Mouse (Mus musculus): Measurements from ENCODE around the gene Pde5a. TPM values are rescaled to one million over a fixed set of nuclear protein-coding genes. Genes with fewer than 3 reads are reported as not detected.
A peak's percentile ranks its signal among the peaks of the same experiment; 100 is the strongest.

Pde5a gene
- polyA plus RNA-seq, 1 experiment from 2014 or later = 3.1 TPM

DNA sequence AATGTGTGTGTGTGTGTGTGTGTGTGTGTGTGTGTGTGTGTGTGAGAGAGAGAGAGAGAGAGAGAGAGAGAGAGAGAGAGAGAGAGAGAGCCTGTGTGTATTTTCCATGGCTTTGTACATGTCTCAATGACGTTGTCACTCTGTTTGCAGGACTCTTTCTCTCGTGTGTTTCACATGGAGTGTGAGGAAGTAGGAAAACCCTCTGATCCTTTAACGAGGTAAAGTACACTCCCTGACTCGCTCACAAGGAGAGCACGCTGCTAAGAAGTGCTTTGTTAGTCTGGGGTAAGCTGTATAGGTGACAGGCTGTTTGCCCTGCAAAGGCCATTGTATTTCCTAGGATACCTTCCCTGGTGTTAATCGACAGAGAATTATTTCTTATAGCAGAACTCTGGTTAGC, 52.7 kb downstream of the Pde5a start:
- no peaks in the 10 kb centered on the region for H3K4me1 ChIP-seq

DNA sequence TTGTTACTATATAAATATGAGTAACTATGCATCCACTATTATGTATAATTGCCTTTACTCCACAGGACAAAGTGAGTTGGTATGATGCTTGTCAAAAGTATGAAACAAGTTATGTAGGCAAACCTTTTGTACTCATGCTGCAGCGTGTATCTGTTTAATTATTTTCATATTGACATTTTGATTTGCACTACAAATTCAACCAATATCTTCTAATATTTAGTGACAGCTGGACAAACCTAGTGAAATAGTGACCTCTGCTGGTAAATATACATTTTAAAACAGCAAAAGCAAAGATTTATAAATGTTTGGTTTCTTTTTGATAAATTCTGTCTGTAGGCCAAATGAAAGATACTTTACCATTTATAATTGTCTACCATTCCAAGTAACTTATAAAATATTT, 55.5 kb downstream of the Pde5a start:
- Histone ChIP-seq H3K9me3 (no peaks in the 10 kb centered on the region), H3K27me3 (no peaks in the 10 kb centered on the region), H3K27ac (no peak overlapping the region), H3K4me1 (no peaks in the 10 kb centered on the region), H3K4me3 (no peak overlapping the region), H3K36me3 (0 out of 2 replicates have a peak, but pooled peaks cover 3% of the 10 kb centered on the region), H3K9ac (no peak overlapping the region), H3K4me2 (no peak overlapping the region)
- 33% methylated on average over 1 of the region's 1 CpGs for WGBS
- ATAC-seq (ENCODE audit: insufficient number of reproducible peaks, low FRiP score, low TSS enrichment, low read depth) = no peak

More for the DNA sequence above, 52.7 kb downstream of the Pde5a start:
- ATAC-seq (ENCODE audit: insufficient number of reproducible peaks, low FRiP score, low TSS enrichment, low read depth) = no peak
- 55% methylated on average over 6 of the region's 6 CpGs for WGBS
- Histone ChIP-seq H3K9ac (no peak overlapping the region), H3K27ac (no peak overlapping the region), H3K9me3 (no peaks in the 10 kb centered on the region), H3K36me3 (no peaks in the 10 kb centered on the region), H3K4me2 (no peak overlapping the region), H3K27me3 (no peaks in the 10 kb centered on the region), H3K4me3 (no peak overlapping the region)

DNA sequence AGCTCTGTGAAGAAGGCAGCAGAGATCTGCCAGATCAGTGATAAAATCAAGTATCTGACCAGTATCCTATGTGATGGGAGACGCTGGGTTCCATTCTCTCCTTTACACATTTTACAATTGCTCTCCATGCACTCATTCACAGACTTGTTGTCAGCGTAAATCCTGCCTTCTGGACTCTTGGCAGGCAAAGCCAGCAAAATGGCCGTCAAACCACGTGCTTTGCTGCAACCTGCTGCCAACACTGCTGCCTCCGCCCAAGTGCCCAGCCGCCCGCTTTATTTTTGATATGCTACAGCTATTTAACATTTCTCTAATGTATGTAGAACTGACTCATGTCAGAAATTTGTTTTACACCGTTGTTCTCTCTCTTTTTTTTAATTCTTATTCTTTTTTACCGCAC, 59.6 kb downstream of the Pde5a start:
- H3K27me3 ChIP-seq = no peaks in the 10 kb centered on the region
- no peak overlapping the region for H3K9ac ChIP-seq
- no peak overlapping the region for H3K4me3 ChIP-seq
- H3K4me2 ChIP-seq = no peak overlapping the region
- 0 out of 2 replicates have a peak, but pooled peaks cover 5% of the 10 kb centered on the region for H3K9me3 ChIP-seq
- H3K4me1 ChIP-seq = no peaks in the 10 kb centered on the region
- WGBS = 86% methylated on average over 9 of the region's 9 CpGs
- no peak for ATAC-seq (ENCODE audit: insufficient number of reproducible peaks, low FRiP score, low TSS enrichment, low read depth)
- no peak overlapping the region for H3K27ac ChIP-seq
- peaks cover 12% of the 10 kb centered on the region; the same call in 1 of the 2 replicates for H3K36me3 ChIP-seq

DNA sequence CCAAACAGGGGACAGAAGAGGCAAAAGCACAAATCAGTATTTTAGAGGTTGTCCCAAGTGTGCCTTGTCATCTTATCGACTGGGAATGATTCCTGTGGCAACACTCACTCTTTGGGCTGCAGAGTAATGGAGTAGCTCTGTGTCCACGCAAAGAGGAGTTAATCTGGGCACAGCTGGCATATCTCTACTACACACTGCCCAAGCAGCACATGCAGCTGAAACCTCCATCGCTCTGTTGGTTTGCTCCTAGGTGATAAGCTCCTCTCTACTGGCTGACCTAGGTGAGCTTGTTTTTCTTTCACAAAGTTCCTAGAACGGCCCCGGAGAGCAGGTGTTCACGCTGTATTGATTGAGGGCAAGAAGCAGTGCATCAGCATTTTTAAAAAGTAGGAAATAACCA, 60.8 kb downstream of the Pde5a start:
- 90% methylated on average over 6 of the region's 6 CpGs for WGBS
- no peak overlapping the region for H3K9ac ChIP-seq
- no peaks in the 10 kb centered on the region for H3K27me3 ChIP-seq
- ATAC-seq (ENCODE audit: insufficient number of reproducible peaks, low FRiP score, low TSS enrichment, low read depth) = no peak
- no peaks in the 10 kb centered on the region for H3K4me1 ChIP-seq
- no peak overlapping the region for H3K4me2 ChIP-seq
- 0 out of 2 replicates have a peak, but pooled peaks cover 5% of the 10 kb centered on the region for H3K9me3 ChIP-seq
- no peak overlapping the region for H3K27ac ChIP-seq
- H3K36me3 ChIP-seq = peaks cover 12% of the 10 kb centered on the region; the same call in 1 of the 2 replicates
- H3K4me3 ChIP-seq = no peak overlapping the region

DNA sequence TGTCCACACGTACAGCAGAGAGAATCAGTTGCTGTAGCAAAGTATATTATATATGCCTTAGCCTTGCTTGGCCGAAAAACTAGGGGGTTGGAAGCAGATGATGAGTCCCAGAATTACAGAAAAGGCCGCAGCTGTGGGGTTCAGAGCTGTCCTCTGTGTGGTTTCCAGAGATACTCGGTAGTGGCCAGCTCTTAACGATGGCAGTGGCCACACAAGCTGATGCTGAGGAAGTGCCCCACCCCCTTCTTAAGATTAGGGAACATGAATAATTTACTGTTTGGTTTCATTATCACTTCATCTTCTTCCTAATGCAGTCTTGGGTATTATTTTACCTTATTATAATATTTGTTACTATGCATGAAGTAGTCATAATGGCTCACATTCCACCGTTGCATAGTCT, 71.3 kb downstream of the Pde5a start:
- Histone ChIP-seq H3K4me1 (peaks cover 6% of the 10 kb centered on the region), H3K27me3 (no peaks in the 10 kb centered on the region), H3K4me2 (no peak overlapping the region), H3K27ac (no peak overlapping the region), H3K4me3 (no peak overlapping the region), H3K36me3 (no peaks in the 10 kb centered on the region), H3K9me3 (no peaks in the 10 kb centered on the region), H3K9ac (no peak overlapping the region)
- ATAC-seq (ENCODE audit: insufficient number of reproducible peaks, low FRiP score, low TSS enrichment, low read depth) = no peak
- WGBS = 69% methylated on average over 6 of the region's 6 CpGs

DNA sequence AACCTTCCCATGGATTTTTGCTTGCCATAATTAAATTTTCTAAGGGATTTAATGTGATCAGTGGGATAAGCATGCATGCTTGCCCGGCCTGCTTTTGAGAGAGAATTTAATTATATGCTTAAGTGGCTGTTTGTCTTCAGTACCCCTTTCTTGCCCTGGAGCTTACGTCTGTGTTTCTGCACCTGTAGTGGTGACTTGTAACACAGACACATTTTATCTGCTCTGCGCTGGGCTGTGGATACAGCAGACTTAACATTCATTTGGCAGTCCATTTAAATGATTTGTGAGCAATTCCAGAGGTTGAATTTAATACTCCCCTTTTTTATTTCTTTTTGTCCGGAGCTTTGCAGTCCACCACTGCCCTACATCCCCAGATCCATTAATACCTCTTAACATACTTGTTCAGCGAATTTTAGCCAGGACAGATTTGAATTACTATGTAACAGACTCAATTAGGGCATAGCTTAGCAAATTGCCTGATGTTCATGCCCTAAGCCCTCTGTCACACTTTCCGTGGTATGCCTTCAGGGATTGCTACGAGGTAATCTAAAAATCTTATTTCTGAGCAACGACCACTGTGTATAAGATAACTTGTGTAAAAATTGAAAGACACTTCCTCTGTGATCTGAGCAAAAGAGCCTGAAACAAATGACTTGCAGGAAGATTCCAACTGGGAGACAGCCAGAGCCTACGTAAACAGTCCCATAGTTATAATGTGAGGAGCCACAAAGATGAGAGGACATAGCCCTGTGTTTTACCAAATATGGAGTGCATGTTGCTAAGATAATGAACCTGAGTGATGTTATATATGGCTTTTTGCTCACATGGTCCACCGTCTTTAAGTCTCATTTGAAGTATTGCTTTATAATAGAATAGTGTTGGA, 72.0 kb downstream of the Pde5a start:
- H3K4me1 ChIP-seq = peaks cover 6% of the 10 kb centered on the region
- WGBS = 38% methylated on average over 10 of the region's 10 CpGs
- H3K36me3 ChIP-seq = no peaks in the 10 kb centered on the region
- no peak overlapping the region for H3K4me3 ChIP-seq
- no peaks in the 10 kb centered on the region for H3K9me3 ChIP-seq
- H3K27ac ChIP-seq = no peak overlapping the region
- H3K27me3 ChIP-seq = no peaks in the 10 kb centered on the region
- H3K4me2 ChIP-seq = no peak overlapping the region
- H3K9ac ChIP-seq = no peak overlapping the region
- ATAC-seq (ENCODE audit: insufficient number of reproducible peaks, low FRiP score, low TSS enrichment, low read depth) = no peak

DNA sequence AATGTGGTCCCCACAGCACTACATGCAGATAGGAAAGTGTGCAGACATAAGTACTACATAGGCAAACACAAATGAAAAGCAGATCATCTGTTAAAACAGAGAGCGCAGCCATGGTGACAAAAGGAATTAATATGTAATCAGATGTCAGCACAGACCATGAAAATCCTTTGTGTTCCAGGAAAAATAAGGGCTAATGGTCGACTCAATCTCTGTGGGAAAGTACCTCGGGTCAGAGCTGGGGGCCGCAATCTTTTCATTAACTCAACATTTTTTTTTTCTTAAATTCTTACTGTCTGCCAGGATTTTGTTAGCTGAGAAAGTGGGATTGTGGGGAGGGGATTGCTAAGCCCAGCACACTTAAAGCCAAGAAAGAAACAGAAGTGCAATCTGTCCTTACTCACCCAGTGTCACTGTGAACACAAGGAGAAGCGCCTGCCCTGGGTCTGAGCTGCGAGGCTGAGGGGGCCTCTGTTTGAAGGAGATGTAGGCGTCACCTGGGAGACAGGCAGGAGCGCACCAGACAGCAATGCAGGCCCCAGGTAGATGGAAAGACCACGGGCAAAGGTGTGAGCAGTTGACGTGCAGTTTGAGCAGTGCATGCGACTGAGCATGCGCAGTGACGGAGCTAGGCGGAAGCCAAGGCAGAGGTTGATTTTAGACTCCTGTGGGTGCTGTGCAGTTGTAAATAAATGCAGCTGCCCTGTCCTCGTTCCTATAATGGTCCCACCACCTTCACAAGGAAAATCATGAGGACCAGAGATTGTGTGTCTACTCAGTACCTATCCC, 72.9 kb downstream of the Pde5a start:
- no peak overlapping the region for H3K4me3 ChIP-seq
- ATAC-seq (ENCODE audit: insufficient number of reproducible peaks, low FRiP score, low TSS enrichment, low read depth) = no peak
- H3K4me1 ChIP-seq = peaks cover 6% of the 10 kb centered on the region
- H3K9me3 ChIP-seq = no peaks in the 10 kb centered on the region
- H3K27ac ChIP-seq = peak overlapping the region; percentile 17; the same call in 1 of the 2 replicates
- H3K27me3 ChIP-seq = no peaks in the 10 kb centered on the region
- H3K4me2 ChIP-seq = no peak overlapping the region
- 72% methylated on average over 15 of the region's 15 CpGs for WGBS
- H3K36me3 ChIP-seq = no peaks in the 10 kb centered on the region
- no peak overlapping the region for H3K9ac ChIP-seq

DNA sequence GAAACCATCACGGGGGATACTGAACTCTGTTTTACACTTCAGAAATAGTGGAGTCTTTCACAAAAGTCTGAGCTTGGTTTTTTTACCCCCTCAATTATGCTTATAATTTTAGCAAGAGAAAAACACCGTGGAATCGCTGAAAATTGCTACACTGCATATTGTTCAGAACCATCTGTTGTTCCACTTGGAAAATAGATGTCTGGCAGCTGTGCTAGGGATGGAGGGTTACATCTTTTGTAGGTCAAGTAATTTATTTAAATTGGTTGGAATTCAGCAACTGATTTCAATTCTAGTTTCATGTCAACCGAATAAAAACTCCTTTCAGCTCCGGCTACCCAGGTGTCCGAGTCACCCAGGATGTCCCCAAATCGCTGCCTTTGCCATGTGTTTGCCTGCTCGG, 78.6 kb downstream of the Pde5a start:
- no peaks in the 10 kb centered on the region for H3K27me3 ChIP-seq
- no peaks in the 10 kb centered on the region for H3K9me3 ChIP-seq
- H3K27ac ChIP-seq = no peak overlapping the region
- 69% methylated on average over 8 of the region's 8 CpGs for WGBS
- no peaks in the 10 kb centered on the region for H3K36me3 ChIP-seq
- no peak for ATAC-seq (ENCODE audit: insufficient number of reproducible peaks, low FRiP score, low TSS enrichment, low read depth)
- no peak overlapping the region for H3K9ac ChIP-seq
- H3K4me3 ChIP-seq = no peak overlapping the region
- H3K4me1 ChIP-seq = no peaks in the 10 kb centered on the region
- no peak overlapping the region for H3K4me2 ChIP-seq

DNA sequence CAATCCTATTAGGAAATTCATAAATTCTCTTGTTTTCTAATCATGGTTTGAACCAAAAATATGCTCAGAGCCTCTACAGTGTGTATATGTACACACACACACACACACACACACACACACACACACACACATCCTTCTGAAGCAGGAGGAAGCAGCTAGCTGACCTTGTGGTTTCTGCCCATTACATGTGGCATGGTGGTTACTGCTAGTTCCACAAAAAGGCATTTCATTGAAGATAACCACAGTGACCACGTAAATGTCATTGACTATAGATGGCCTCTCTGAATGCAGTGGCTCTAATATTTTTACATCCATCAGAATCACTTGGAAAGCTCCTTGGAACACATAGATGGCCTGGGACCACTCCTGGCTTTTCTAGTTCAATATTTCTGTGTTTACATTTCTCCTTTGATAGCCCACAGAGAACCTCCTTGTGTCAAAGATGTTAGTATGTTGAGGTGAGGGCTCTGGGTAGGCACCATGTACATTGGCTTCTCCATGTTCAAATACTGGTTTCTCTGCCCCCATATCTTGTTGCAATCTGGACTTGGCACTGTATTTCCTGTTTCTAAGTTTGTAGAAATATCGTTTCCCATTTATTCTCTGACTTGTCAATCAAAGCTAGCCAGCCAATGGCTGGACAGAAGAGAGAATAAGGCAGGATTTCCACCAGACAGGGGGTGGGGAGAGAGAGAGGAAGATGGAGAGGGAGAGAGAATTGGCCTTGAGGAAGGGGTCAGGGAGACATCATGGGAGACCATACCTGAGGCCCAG, 81.5 kb downstream of the Pde5a start:
- Histone ChIP-seq H3K9me3 (no peaks in the 10 kb centered on the region), H3K4me1 (peaks cover 8% of the 10 kb centered on the region; the same call in 1 of the 2 replicates), H3K27me3 (no peaks in the 10 kb centered on the region), H3K4me2 (no peak overlapping the region), H3K4me3 (no peak overlapping the region), H3K9ac (no peak overlapping the region), H3K27ac (no peak overlapping the region), H3K36me3 (no peaks in the 10 kb centered on the region)
- no peak for ATAC-seq (ENCODE audit: insufficient number of reproducible peaks, low FRiP score, low TSS enrichment, low read depth)
- WGBS = 75% methylated on average over 2 of the region's 2 CpGs

DNA sequence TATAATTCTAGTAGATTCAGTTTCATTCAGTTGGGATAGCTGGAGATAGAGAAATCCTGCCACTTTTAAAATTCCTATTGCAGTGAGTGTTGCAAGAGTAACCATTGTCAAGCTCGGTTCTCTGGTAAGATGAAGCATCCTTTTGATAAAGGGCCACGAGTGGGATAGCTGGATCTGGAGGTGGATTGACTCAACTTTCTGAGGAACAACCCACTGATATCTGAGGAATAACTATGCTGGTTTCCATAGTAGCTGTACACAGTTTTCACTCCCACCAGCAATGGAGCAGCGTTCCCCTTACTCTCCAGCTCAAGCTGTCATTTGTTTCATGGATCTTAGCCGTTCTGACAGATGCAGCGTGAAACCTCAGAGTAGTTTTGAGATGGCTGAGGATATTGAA, 82.2 kb downstream of the Pde5a start:
- Histone ChIP-seq H3K27ac (no peak overlapping the region), H3K27me3 (no peaks in the 10 kb centered on the region), H3K4me2 (no peak overlapping the region), H3K9ac (no peak overlapping the region), H3K4me1 (peaks cover 8% of the 10 kb centered on the region; the same call in 1 of the 2 replicates), H3K4me3 (no peak overlapping the region), H3K36me3 (no peaks in the 10 kb centered on the region), H3K9me3 (no peaks in the 10 kb centered on the region)
- ATAC-seq (ENCODE audit: insufficient number of reproducible peaks, low FRiP score, low TSS enrichment, low read depth) = no peak
- 89% methylated on average over 5 of the region's 5 CpGs for WGBS

DNA sequence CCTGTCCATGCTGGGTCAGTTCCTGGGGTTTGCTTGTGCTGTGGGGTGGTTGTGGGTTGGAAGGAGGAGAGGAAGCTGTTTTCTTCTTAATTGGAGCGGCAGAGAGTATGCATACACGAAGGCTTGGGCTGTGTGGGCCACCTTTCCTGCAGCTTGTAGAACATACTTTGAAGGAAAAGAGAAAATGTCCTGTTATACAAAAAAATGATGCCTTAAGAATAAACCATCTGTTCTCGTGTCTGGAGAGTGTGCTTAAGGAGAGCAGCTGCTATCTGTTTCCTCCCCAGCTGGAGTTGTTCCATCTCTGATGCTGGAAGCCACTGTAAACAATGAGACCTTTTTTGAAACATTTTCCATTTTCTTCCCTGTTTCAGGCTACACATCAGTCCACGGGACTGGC, 85.8 kb downstream of the Pde5a start:
- 51% methylated on average over 4 of the region's 4 CpGs for WGBS
- Histone ChIP-seq H3K36me3 (no peaks in the 10 kb centered on the region), H3K9ac (no peak overlapping the region), H3K27me3 (no peaks in the 10 kb centered on the region), H3K4me2 (no peak overlapping the region), H3K9me3 (no peaks in the 10 kb centered on the region), H3K27ac (0 out of 2 replicates have a peak overlapping the region, but pooled peaks have one; percentile 33), H3K4me1 (peaks cover 8% of the 10 kb centered on the region; the same call in 1 of the 2 replicates), H3K4me3 (no peak overlapping the region)
- no peak for ATAC-seq (ENCODE audit: insufficient number of reproducible peaks, low FRiP score, low TSS enrichment, low read depth)
